Mouse (Mus musculus) left cerebral cortex, postnatal 10 days (tissue): ENCODE results near the gene Hspbap1. TPM values are rescaled to one million over a fixed set of nuclear protein-coding genes. Genes with fewer than 3 reads are reported as not detected.

ENCODE experiments used
- DNase-seq, 2 experiments: peaks; one replicate each; pipeline ENCODE4 v3.0.0; 2021 to 2022; ENCODE audit warnings: low spot score in 2 of 2, mixed read lengths in 1 of 2; ENCODE audit errors: extremely low spot score in 1 of 2
- intact Hi-C: fragments of 180-260 bp; cut with DNase I; formaldehyde crosslinking; loops from one replicate; pipeline ENCODE4 v1.15.1; 2025
- total RNA-seq, 2 experiments: library from RNA; stranded (reverse); gene quantifications; 2 replicates each; pipeline ENCODE4 v1.2.3; 2021

Gene Hspbap1
- 1 to 10 TPM; 5.5 to 6.0 TPM for total RNA-seq

- intact Hi-C loops, result no loop called here
- peak; percentile 73 to 94 for DNase-seq
These were observed at the start of gene Hspbap1 for GRCm38 (mm10) chr16:35769878-35770657. Gene Hspbap1 (plus strand): TSS chr16:35770375.

- intact Hi-C loops, result no loop called here
- DNase-seq, result no peak
These were observed 45.6 kb upstream of the Hspbap1 start for GRCm38 (mm10) chr16:35724561-35724960.

GRCm38 (mm10) chr16:35726601-35727000 lies 43.6 kb upstream of the Hspbap1 start:
- intact Hi-C loops, result no loop called here
- no peak for DNase-seq

GRCm38 (mm10) chr16:35729151-35729738 lies 40.9 kb upstream of the Hspbap1 start:
- intact Hi-C loops, result no loop called here
- DNase-seq, result peak in 1 of 2 experiments; percentile 27

GRCm38 (mm10) chr16:35732096-35732495 lies 38.1 kb upstream of the Hspbap1 start:
- no peak for DNase-seq
- intact Hi-C loops, result loop anchor here (5.0 kb wide), 1 partner anchor 85 kb away; no protein-coding TSS in a partner anchor

GRCm38 (mm10) chr16:35734038-35734437 lies 36.1 kb upstream of the Hspbap1 start:
- intact Hi-C loops, result loop anchor here (5.0 kb wide), 1 partner anchor 83 kb away; no protein-coding TSS in a partner anchor
- peak in 1 of 2 experiments; percentile 64 for DNase-seq

GRCm38 (mm10) chr16:35738096-35738767 lies 31.9 kb upstream of the Hspbap1 start:
- no peak for DNase-seq
- intact Hi-C loops, result no loop called here

GRCm38 (mm10) chr16:35739548-35739947 lies 30.6 kb upstream of the Hspbap1 start:
- intact Hi-C loops, result no loop called here
- no peak for DNase-seq

GRCm38 (mm10) chr16:35740357-35740756 lies 29.8 kb upstream of the Hspbap1 start:
- intact Hi-C loops, result no loop called here
- no peak for DNase-seq

GRCm38 (mm10) chr16:35740943-35741342 lies 29.2 kb upstream of the Hspbap1 start:
- intact Hi-C loops, result no loop called here
- no peak for DNase-seq

- intact Hi-C loops, result no loop called here
- no peak for DNase-seq
These were observed 28.6 kb upstream of the Hspbap1 start for GRCm38 (mm10) chr16:35741621-35742020.

GRCm38 (mm10) chr16:35742251-35742937 lies 27.8 kb upstream of the Hspbap1 start:
- DNase-seq, result no peak
- intact Hi-C loops, result no loop called here

GRCm38 (mm10) chr16:35747417-35748236 lies 22.5 kb upstream of the Hspbap1 start:
- no peak for DNase-seq
- intact Hi-C loops, result no loop called here

GRCm38 (mm10) chr16:35748237-35748603 lies 22.0 kb upstream of the Hspbap1 start:
- no peak for DNase-seq
- intact Hi-C loops, result no loop called here

GRCm38 (mm10) chr16:35749385-35749784 lies 20.8 kb upstream of the Hspbap1 start:
- no peak for DNase-seq
- intact Hi-C loops, result no loop called here

- DNase-seq, result no peak
- intact Hi-C loops, result no loop called here
These were observed 18.3 kb upstream of the Hspbap1 start for GRCm38 (mm10) chr16:35751841-35752240.

- no peak for DNase-seq
- intact Hi-C loops, result no loop called here
These were observed 16.2 kb upstream of the Hspbap1 start for GRCm38 (mm10) chr16:35753926-35754325.

- DNase-seq, result no peak
- intact Hi-C loops, result no loop called here
These were observed 14.5 kb upstream of the Hspbap1 start for GRCm38 (mm10) chr16:35755502-35756334.
